Mouse (Mus musculus) G1E (cell line): ENCODE data around the gene Hlx.

Experiments used
- CTCF ChIP-seq: IDR thresholded peaks from 2 replicates; pipeline ENCODE4 v1.5.1; 2012; ENCODE audit warnings: low read depth, low read length, inconsistent platforms, mixed read lengths
- GATA1 ChIP-seq: IDR thresholded peaks from 2 replicates; pipeline ENCODE4 v1.6.1; 2012; ENCODE audit warnings: borderline replicate concordance, low read length, inconsistent platforms, mixed read lengths
- TAL1 ChIP-seq: conservative IDR thresholded peaks from 2 replicates; pipeline ENCODE4 v1.6.1; 2012; ENCODE audit warnings: low read depth, low read length, inconsistent platforms, mixed read lengths

DNA sequence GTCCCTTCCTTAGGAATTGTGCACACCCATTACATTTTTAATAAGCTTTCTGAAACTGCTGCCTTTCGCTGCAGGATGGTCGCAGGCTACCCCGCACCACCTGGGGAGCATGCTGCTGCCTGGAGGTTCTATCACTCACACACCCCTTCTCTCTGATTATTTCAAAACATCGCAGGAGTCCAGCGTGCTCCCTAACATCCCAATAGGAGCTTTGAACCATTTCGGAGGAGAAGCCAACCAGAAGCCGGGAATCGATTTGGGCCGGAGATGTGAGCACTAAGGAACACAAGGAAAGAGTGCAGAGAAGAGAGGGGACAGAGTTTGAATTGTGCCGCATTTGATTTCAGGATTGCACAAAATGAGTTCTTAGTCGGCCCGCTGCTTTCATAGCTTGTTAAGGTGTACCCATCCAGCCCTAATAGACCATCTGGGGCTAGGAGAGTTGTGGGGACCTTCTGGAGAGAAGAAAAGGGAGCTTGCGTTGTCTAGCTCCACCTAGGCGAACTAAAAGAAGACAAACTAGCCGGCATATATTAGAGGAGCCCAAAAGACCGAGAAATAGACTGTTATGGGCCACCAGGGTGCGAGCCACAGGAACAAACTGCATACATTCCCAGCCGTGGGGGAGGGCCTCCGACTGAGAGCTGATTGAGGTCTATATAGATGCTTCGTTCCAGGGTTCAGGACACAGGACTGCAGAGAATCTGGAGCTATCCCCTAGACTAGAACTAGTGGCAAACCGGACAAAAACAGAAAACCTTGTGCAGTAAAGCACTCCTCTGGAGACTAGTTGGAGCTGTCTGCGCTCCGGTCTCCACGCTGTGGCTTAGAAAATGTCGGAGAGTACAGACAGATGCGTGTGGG is 12.0 kb downstream of the Hlx start:
- TF ChIP-seq GATA1 (no peak), CTCF (no peak), TAL1 (no peak)
